Mouse (Mus musculus) myocyte (in vitro differentiated cells): ENCODE results near the gene Ifitm5. TPM values are rescaled to one million over a fixed set of nuclear protein-coding genes. Genes with fewer than 3 reads are reported as not detected.

ENCODE experiments used
- H3K27me3 ChIP-seq: one replicate; pipeline ENCODE4 v1.6.1; 2011; ENCODE audit not compliant: control insufficient read depth, insufficient read depth, insufficient read length
- H3K36me3 ChIP-seq: one replicate; pipeline ENCODE4 v1.6.1; 2011; ENCODE audit not compliant: control insufficient read depth, insufficient read depth
- H3K4me2 ChIP-seq: one replicate; pipeline ENCODE4 v1.6.1; 2011; ENCODE audit warnings: low read depth, control low read depth
- H3K4me3 ChIP-seq: one replicate; pipeline ENCODE4 v1.5.1; 2011; ENCODE audit warnings: mild to moderate bottlenecking, control low read depth, moderate library complexity
- H3K79me2 ChIP-seq: one replicate; pipeline ENCODE4 v1.6.1; 2011; ENCODE audit not compliant: control insufficient read depth, insufficient read depth
- H3ac ChIP-seq: one replicate; pipeline ENCODE4 v1.6.1; 2011; ENCODE audit not compliant: control insufficient read depth, insufficient read length
- CEBPB ChIP-seq: IDR thresholded peaks from 2 replicates; pipeline ENCODE4 v1.6.1; 2011; ENCODE audit warnings: mild to moderate bottlenecking, moderate library complexity; ENCODE audit not compliant: poor library complexity, insufficient read depth, severe bottlenecking
- E2F4 ChIP-seq: IDR thresholded peaks from one replicate; pipeline ENCODE4 v1.6.1; 2011; ENCODE audit warnings: mild to moderate bottlenecking, control low read depth, moderate library complexity; ENCODE audit not compliant: insufficient read depth
- MAX ChIP-seq: IDR thresholded peaks from one replicate; pipeline ENCODE4 v1.6.1; 2011; ENCODE audit warnings: low read depth, mild to moderate bottlenecking, control low read depth
- MYOD1 ChIP-seq, 3 experiments: IDR thresholded peaks; one replicate each; pipeline ENCODE4 v1.6.1; 2011; ENCODE audit warnings: control low read depth in 2 of 3, low read depth in 2 of 3, mild to moderate bottlenecking in 2 of 3, moderate library complexity in 1 of 3; ENCODE audit not compliant: insufficient read length in 2 of 3, control insufficient read depth in 1 of 3
- MYOG ChIP-seq, 3 experiments: IDR thresholded peaks; one replicate each; pipeline ENCODE4 v1.6.1; 2011; ENCODE audit warnings: control low read depth in 2 of 3, low read depth in 2 of 3, mild to moderate bottlenecking in 2 of 3; ENCODE audit not compliant: insufficient read length in 2 of 3, control insufficient read depth in 1 of 3, insufficient read depth in 1 of 3
- POLR2A ChIP-seq: IDR thresholded peaks from one replicate; pipeline ENCODE4 v1.6.1; 2011; ENCODE audit warnings: low read depth, mild to moderate bottlenecking, control low read depth, moderate library complexity; ENCODE audit not compliant: insufficient read length
- POLR2AphosphoS2 ChIP-seq: IDR thresholded peaks from one replicate; pipeline ENCODE4 v1.6.1; 2011; ENCODE audit warnings: low read depth, control low read depth; ENCODE audit not compliant: insufficient read length
- REST ChIP-seq: IDR thresholded peaks from one replicate; pipeline ENCODE4 v1.6.1; 2011; ENCODE audit warnings: mild to moderate bottlenecking, control low read depth, moderate library complexity; ENCODE audit not compliant: insufficient read depth, insufficient read length
- SRF ChIP-seq: IDR thresholded peaks from one replicate; pipeline ENCODE4 v1.6.1; 2011; ENCODE audit warnings: low read depth; ENCODE audit not compliant: control insufficient read depth, insufficient read length
- TCF12 ChIP-seq: IDR thresholded peaks from one replicate; pipeline ENCODE4 v1.6.1; 2011; ENCODE audit warnings: mild to moderate bottlenecking, control low read depth; ENCODE audit not compliant: poor library complexity, insufficient read depth, severe bottlenecking
- TCF3 ChIP-seq: IDR thresholded peaks from one replicate; pipeline ENCODE4 v1.6.1; 2011; ENCODE audit warnings: low read depth, control low read depth; ENCODE audit not compliant: insufficient read length
- USF1 ChIP-seq: IDR thresholded peaks from one replicate; pipeline ENCODE4 v1.6.1; 2011; ENCODE audit warnings: low read depth, mild to moderate bottlenecking, control low read depth, moderate library complexity
- polyA plus RNA-seq: library from polyadenylated mRNA; unstranded; fragments of >200 nt; fragmentation: generic; extraction: Trizol; gene quantifications from one replicate; pipeline ENCODE4 v1.2.1, GENCODE M21; 2012; ENCODE audit warnings: missing spikeins

Ifitm5 gene
- polyA plus RNA-seq, 1 experiment: 0.47 TPM

DNA sequence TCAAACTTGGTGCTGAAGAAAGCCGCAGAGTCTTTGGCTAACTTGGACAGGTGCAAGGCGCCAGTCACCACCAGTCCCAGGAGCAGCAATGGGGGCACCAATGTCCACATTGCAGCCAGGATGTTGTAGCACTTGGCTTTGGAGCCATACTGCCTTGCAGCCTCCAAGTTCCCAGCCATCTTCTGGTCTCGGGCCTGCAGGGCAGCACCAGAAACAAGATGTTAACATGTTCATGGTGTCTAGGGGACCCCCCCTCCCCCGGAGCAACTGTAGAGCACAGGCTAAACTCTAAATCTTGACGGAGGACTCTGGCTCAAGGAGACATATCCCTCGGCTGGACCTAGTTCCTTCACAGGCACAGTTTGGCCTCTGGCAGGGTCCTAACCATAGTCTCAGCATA is 836 bp downstream of the Ifitm5 start:
- no peak overlapping the region for H3ac ChIP-seq
- H3K4me2 ChIP-seq: no peak overlapping the region
- no peak for TF ChIP-seq POLR2A
- no peak for TF ChIP-seq E2F4
- peak; percentile 24 for TF ChIP-seq POLR2AphosphoS2
- no peaks in the 10 kb centered on the region for H3K27me3 ChIP-seq
- H3K79me2 ChIP-seq: peaks cover 21% of the 10 kb centered on the region
- H3K4me3 ChIP-seq: no peak overlapping the region
- peaks cover 20% of the 10 kb centered on the region for H3K36me3 ChIP-seq

DNA sequence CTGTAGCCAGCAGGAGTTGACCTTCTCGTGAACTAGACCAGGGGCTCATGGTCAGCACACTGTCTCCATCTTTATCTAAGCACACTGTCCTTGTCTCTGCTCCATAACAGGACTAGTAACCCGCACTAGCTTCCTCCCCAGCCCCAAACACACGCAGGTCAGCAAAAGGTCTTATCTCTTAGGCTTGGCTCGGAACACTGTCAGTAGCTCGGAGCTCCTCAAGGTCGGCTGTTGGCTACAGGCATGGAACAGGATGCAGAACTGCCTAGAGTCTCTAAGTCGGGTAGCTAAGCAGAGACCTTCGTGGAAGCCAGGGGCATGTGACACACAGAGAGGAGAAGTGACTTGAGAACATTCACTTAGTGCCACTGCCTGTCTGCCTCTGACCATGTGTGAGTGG is 1.9 kb downstream of the Ifitm5 start:
- H3K4me2 ChIP-seq: no peak overlapping the region
- H3ac ChIP-seq: no peak overlapping the region

GRCm38 (mm10) chr7:140946980-140947379 is 3.1 kb downstream of the Ifitm5 start:
- peaks cover 17% of the 10 kb centered on the region for H3K36me3 ChIP-seq
- H3ac ChIP-seq: no peak overlapping the region
- no peaks in the 10 kb centered on the region for H3K27me3 ChIP-seq
- H3K4me3 ChIP-seq: no peak overlapping the region
- H3K79me2 ChIP-seq: no peaks in the 10 kb centered on the region
- no peak overlapping the region for H3K4me2 ChIP-seq
- TF ChIP-seq MAX (no peak), CEBPB (no peak), REST (no peak), POLR2AphosphoS2 (no peak), POLR2A (no peak)

More for the DNA sequence above, 1.9 kb downstream of the Ifitm5 start:
- peaks cover 20% of the 10 kb centered on the region for H3K36me3 ChIP-seq
- H3K4me3 ChIP-seq: no peak overlapping the region
- peaks cover 10% of the 10 kb centered on the region for H3K79me2 ChIP-seq
- no peak for TF ChIP-seq POLR2AphosphoS2
- no peak for TF ChIP-seq MYOG (IDR thresholded peaks at IDR 0.05; ENCODE audit: control insufficient read depth in 1 of 3, insufficient read depth in 1 of 3, insufficient read length in 2 of 3, low read depth in 2 of 3)
- TF ChIP-seq SRF: no peak
- no peak for TF ChIP-seq TCF12
- no peak for TF ChIP-seq MAX
- TF ChIP-seq POLR2A: no peak
- TF ChIP-seq MYOD1 (IDR thresholded peaks at IDR 0.05; ENCODE audit: control insufficient read depth in 1 of 3, insufficient read length in 2 of 3, low read depth in 2 of 3): no peak
- no peak for TF ChIP-seq CEBPB
- TF ChIP-seq USF1: no peak
- no peak for TF ChIP-seq E2F4
- no peaks in the 10 kb centered on the region for H3K27me3 ChIP-seq

GRCm38 (mm10) chr7:140946311-140946710 is 3.8 kb downstream of the Ifitm5 start:
- Histone ChIP-seq H3K36me3 (peaks cover 17% of the 10 kb centered on the region), H3K79me2 (no peaks in the 10 kb centered on the region), H3K4me2 (no peak overlapping the region), H3ac (no peak overlapping the region), H3K27me3 (no peaks in the 10 kb centered on the region), H3K4me3 (no peak overlapping the region)
- TF ChIP-seq SRF: no peak
- no peak for TF ChIP-seq USF1
- TF ChIP-seq REST: no peak
- no peak for TF ChIP-seq E2F4
- TF ChIP-seq TCF3: no peak
- no peak for TF ChIP-seq MAX
- no peak for TF ChIP-seq POLR2AphosphoS2
- no peak for TF ChIP-seq MYOG (IDR thresholded peaks at IDR 0.05; ENCODE audit: control insufficient read depth in 1 of 3, insufficient read depth in 1 of 3, insufficient read length in 2 of 3, low read depth in 2 of 3)
- no peak for TF ChIP-seq CEBPB
- no peak for TF ChIP-seq MYOD1 (IDR thresholded peaks at IDR 0.05; ENCODE audit: control insufficient read depth in 1 of 3, insufficient read length in 2 of 3, low read depth in 2 of 3)
- TF ChIP-seq POLR2A: no peak
- no peak for TF ChIP-seq TCF12

DNA sequence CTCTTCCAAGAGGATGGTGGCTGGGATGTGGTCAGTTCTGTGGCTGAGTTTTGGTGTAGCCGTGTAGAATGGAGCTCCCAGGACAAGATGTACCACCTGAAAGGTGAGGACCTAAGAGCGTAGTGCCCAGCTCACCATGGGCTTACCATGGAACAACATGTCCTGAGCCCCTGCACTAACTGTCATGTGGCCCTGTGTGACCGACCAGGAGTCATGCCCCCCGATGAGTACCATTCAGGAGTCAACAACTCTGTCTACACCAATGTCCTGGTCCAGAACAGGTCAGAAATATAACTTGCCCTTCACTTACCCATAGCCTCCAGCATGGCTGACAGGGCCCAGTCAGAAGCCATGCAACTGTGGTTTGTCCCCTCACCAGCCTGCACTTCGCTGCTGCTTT is 4.8 kb downstream of the Ifitm5 start:
- H3K79me2 ChIP-seq: no peaks in the 10 kb centered on the region
- H3K4me2 ChIP-seq: no peak overlapping the region
- no peak overlapping the region for H3ac ChIP-seq
- no peaks in the 10 kb centered on the region for H3K27me3 ChIP-seq
- peaks cover 17% of the 10 kb centered on the region for H3K36me3 ChIP-seq
- no peak overlapping the region for H3K4me3 ChIP-seq
- TF ChIP-seq POLR2AphosphoS2: peak; percentile 53
- no peak for TF ChIP-seq MYOG (IDR thresholded peaks at IDR 0.05; ENCODE audit: control insufficient read depth in 1 of 3, insufficient read depth in 1 of 3, insufficient read length in 2 of 3, low read depth in 2 of 3)
- no peak for TF ChIP-seq MYOD1 (IDR thresholded peaks at IDR 0.05; ENCODE audit: control insufficient read depth in 1 of 3, insufficient read length in 2 of 3, low read depth in 2 of 3)
- TF ChIP-seq E2F4: no peak
